Mouse (Mus musculus): ENCODE measurements at regions not wholly inside any gene's neighbourhood (a gene's known extent, or its start where the extent isn't known, plus 50 kb on each side); places are given as distances from the start of the nearest gene placed in this dataset.

- Histone ChIP-seq H3K4me3 (ENCODE audit: low read depth, low read length) (no peak overlapping the region), H3K4me1 (ENCODE audit: control insufficient read depth, insufficient read depth, low read length) (no peaks in the 10 kb centered on the region), H3K4me2 (no peak overlapping the region), H3K27me3 (ENCODE audit: control insufficient read depth, insufficient read depth, low read length) (no peaks in the 10 kb centered on the region), H3K9ac (ENCODE audit: low read depth, low read length) (no peak overlapping the region), H3K36me3 (ENCODE audit: control insufficient read depth, insufficient read depth, low read length) (no peaks in the 10 kb centered on the region), H3K9me3 (replicated peaks; ENCODE audit: control insufficient read depth, low read length) (peaks cover 3% of the 10 kb centered on the region; the same call in 1 of the 2 replicates), H3K27ac (ENCODE audit: low read depth, low read length) (no peak overlapping the region)
- no peak for ATAC-seq (replicated peaks; ENCODE audit: insufficient number of reproducible peaks, low FRiP score, low TSS enrichment)
- 83% methylated on average over 9 of the region's 9 CpGs for WGBS (ENCODE audit: insufficient replicate concordance)
These were observed 108.0 kb upstream of the Rbm19 start for GRCm38 (mm10) chr5:120008306-120008705.

- H3K27ac ChIP-seq (ENCODE audit: low read depth, low read length): no peak overlapping the region
- H3K9ac ChIP-seq (ENCODE audit: low read depth, low read length): no peak overlapping the region
- peak overlapping the region; percentile 23 for H3K4me2 ChIP-seq
- H3K9me3 ChIP-seq (replicated peaks; ENCODE audit: control insufficient read depth, low read length): no peaks in the 10 kb centered on the region
- WGBS (ENCODE audit: insufficient replicate concordance): 7% methylated on average over 10 of the region's 10 CpGs
- ATAC-seq (replicated peaks; ENCODE audit: insufficient number of reproducible peaks, low FRiP score, low TSS enrichment): no peak
- no peaks in the 10 kb centered on the region for H3K36me3 ChIP-seq (ENCODE audit: control insufficient read depth, insufficient read depth, low read length)
- H3K27me3 ChIP-seq (ENCODE audit: control insufficient read depth, insufficient read depth, low read length): peaks cover 12% of the 10 kb centered on the region
- H3K4me1 ChIP-seq (ENCODE audit: control insufficient read depth, insufficient read depth, low read length): peaks cover 6% of the 10 kb centered on the region; the same call in 1 of the 2 replicates
- H3K4me3 ChIP-seq (ENCODE audit: low read depth, low read length): no peak overlapping the region
These were observed 100.8 kb upstream of the Rbm19 start for GRCm38 (mm10) chr5:120015417-120015816.

- ATAC-seq (replicated peaks; ENCODE audit: insufficient number of reproducible peaks, low FRiP score, low TSS enrichment): no peak
These were observed 98.1 kb upstream of the Rbm19 start for GRCm38 (mm10) chr5:120018126-120018525.

GRCm38 (mm10) chr5:120020748-120021147, 95.5 kb upstream of the Rbm19 start:
- Histone ChIP-seq H3K27me3 (ENCODE audit: control insufficient read depth, insufficient read depth, low read length) (peaks cover 9% of the 10 kb centered on the region), H3K4me2 (no peak overlapping the region), H3K4me1 (ENCODE audit: control insufficient read depth, insufficient read depth, low read length) (peaks cover 5% of the 10 kb centered on the region; the same call in 1 of the 2 replicates), H3K9me3 (replicated peaks; ENCODE audit: control insufficient read depth, low read length) (no peaks in the 10 kb centered on the region), H3K27ac (ENCODE audit: low read depth, low read length) (no peak overlapping the region), H3K4me3 (ENCODE audit: low read depth, low read length) (no peak overlapping the region), H3K9ac (ENCODE audit: low read depth, low read length) (no peak overlapping the region), H3K36me3 (ENCODE audit: control insufficient read depth, insufficient read depth, low read length) (no peaks in the 10 kb centered on the region)
- no peak for ATAC-seq (replicated peaks; ENCODE audit: insufficient number of reproducible peaks, low FRiP score, low TSS enrichment)
- 61% methylated on average over 5 of the region's 5 CpGs for WGBS (ENCODE audit: insufficient replicate concordance)

More at GRCm38 (mm10) chr5:120018126-120018525, 98.1 kb upstream of the Rbm19 start:
- H3K9me3 ChIP-seq (replicated peaks; ENCODE audit: control insufficient read depth, low read length): no peaks in the 10 kb centered on the region
- no peaks in the 10 kb centered on the region for H3K36me3 ChIP-seq (ENCODE audit: control insufficient read depth, insufficient read depth, low read length)
- H3K9ac ChIP-seq (ENCODE audit: low read depth, low read length): no peak overlapping the region
- no peak overlapping the region for H3K4me3 ChIP-seq (ENCODE audit: low read depth, low read length)
- H3K4me1 ChIP-seq (ENCODE audit: control insufficient read depth, insufficient read depth, low read length): peaks cover 6% of the 10 kb centered on the region; the same call in 1 of the 2 replicates
- H3K4me2 ChIP-seq: no peak overlapping the region
- H3K27ac ChIP-seq (ENCODE audit: low read depth, low read length): no peak overlapping the region
- H3K27me3 ChIP-seq (ENCODE audit: control insufficient read depth, insufficient read depth, low read length): peaks cover 12% of the 10 kb centered on the region
- WGBS (ENCODE audit: insufficient replicate concordance): 84% methylated on average over 2 of the region's 2 CpGs

GRCm38 (mm10) chr5:120022276-120022675, 94.0 kb upstream of the Rbm19 start:
- H3K9me3 ChIP-seq (replicated peaks; ENCODE audit: control insufficient read depth, low read length): no peaks in the 10 kb centered on the region
- no peak overlapping the region for H3K9ac ChIP-seq (ENCODE audit: low read depth, low read length)
- no peak for ATAC-seq (replicated peaks; ENCODE audit: insufficient number of reproducible peaks, low FRiP score, low TSS enrichment)
- peaks cover 5% of the 10 kb centered on the region; the same call in 1 of the 2 replicates for H3K4me1 ChIP-seq (ENCODE audit: control insufficient read depth, insufficient read depth, low read length)
- H3K36me3 ChIP-seq (ENCODE audit: control insufficient read depth, insufficient read depth, low read length): no peaks in the 10 kb centered on the region
- WGBS (ENCODE audit: insufficient replicate concordance): 94% methylated on average over 5 of the region's 5 CpGs
- peaks cover 5% of the 10 kb centered on the region for H3K27me3 ChIP-seq (ENCODE audit: control insufficient read depth, insufficient read depth, low read length)
- H3K4me3 ChIP-seq (ENCODE audit: low read depth, low read length): no peak overlapping the region
- H3K4me2 ChIP-seq: no peak overlapping the region
- H3K27ac ChIP-seq (ENCODE audit: low read depth, low read length): no peak overlapping the region

GRCm38 (mm10) chr5:120024071-120024470, 92.2 kb upstream of the Rbm19 start:
- Histone ChIP-seq H3K4me1 (ENCODE audit: control insufficient read depth, insufficient read depth, low read length) (peaks cover 5% of the 10 kb centered on the region; the same call in 1 of the 2 replicates), H3K36me3 (ENCODE audit: control insufficient read depth, insufficient read depth, low read length) (no peaks in the 10 kb centered on the region), H3K27ac (ENCODE audit: low read depth, low read length) (no peak overlapping the region), H3K27me3 (ENCODE audit: control insufficient read depth, insufficient read depth, low read length) (peaks cover 5% of the 10 kb centered on the region), H3K4me2 (no peak overlapping the region), H3K9me3 (replicated peaks; ENCODE audit: control insufficient read depth, low read length) (no peaks in the 10 kb centered on the region), H3K4me3 (ENCODE audit: low read depth, low read length) (no peak overlapping the region), H3K9ac (ENCODE audit: low read depth, low read length) (no peak overlapping the region)
- no peak for ATAC-seq (replicated peaks; ENCODE audit: insufficient number of reproducible peaks, low FRiP score, low TSS enrichment)
- 5% methylated on average over 10 of the region's 10 CpGs for WGBS (ENCODE audit: insufficient replicate concordance)

- H3K36me3 ChIP-seq (ENCODE audit: control insufficient read depth, insufficient read depth, low read length): no peaks in the 10 kb centered on the region
- no peak overlapping the region for H3K9ac ChIP-seq (ENCODE audit: low read depth, low read length)
- no peaks in the 10 kb centered on the region for H3K9me3 ChIP-seq (replicated peaks; ENCODE audit: control insufficient read depth, low read length)
- H3K4me1 ChIP-seq (ENCODE audit: control insufficient read depth, insufficient read depth, low read length): peaks cover 5% of the 10 kb centered on the region; the same call in 1 of the 2 replicates
- ATAC-seq (replicated peaks; ENCODE audit: insufficient number of reproducible peaks, low FRiP score, low TSS enrichment): no peak
- H3K27me3 ChIP-seq (ENCODE audit: control insufficient read depth, insufficient read depth, low read length): no peaks in the 10 kb centered on the region; the same call in 1 of the 2 replicates
- H3K4me3 ChIP-seq (ENCODE audit: low read depth, low read length): no peak overlapping the region
- no peak overlapping the region for H3K4me2 ChIP-seq
- no peak overlapping the region for H3K27ac ChIP-seq (ENCODE audit: low read depth, low read length)
These were observed 91.1 kb upstream of the Rbm19 start for GRCm38 (mm10) chr5:120025212-120025611.

GRCm38 (mm10) chr5:120030904-120031303, 85.4 kb upstream of the Rbm19 start:
- no peak overlapping the region for H3K4me3 ChIP-seq (ENCODE audit: low read depth, low read length)
- no peak overlapping the region; the same call in 1 of the 2 replicates for H3K4me2 ChIP-seq
- H3K9ac ChIP-seq (ENCODE audit: low read depth, low read length): no peak overlapping the region
- no peaks in the 10 kb centered on the region for H3K9me3 ChIP-seq (replicated peaks; ENCODE audit: control insufficient read depth, low read length)
- H3K4me1 ChIP-seq (ENCODE audit: control insufficient read depth, insufficient read depth, low read length): no peaks in the 10 kb centered on the region
- no peaks in the 10 kb centered on the region for H3K36me3 ChIP-seq (ENCODE audit: control insufficient read depth, insufficient read depth, low read length)
- H3K27ac ChIP-seq (ENCODE audit: low read depth, low read length): no peak overlapping the region
- WGBS (ENCODE audit: insufficient replicate concordance): 58% methylated on average over 15 of the region's 15 CpGs
- H3K27me3 ChIP-seq (ENCODE audit: control insufficient read depth, insufficient read depth, low read length): no peaks in the 10 kb centered on the region; the same call in 1 of the 2 replicates
- no peak for ATAC-seq (replicated peaks; ENCODE audit: insufficient number of reproducible peaks, low FRiP score, low TSS enrichment)

GRCm38 (mm10) chr5:120031614-120032013, 84.7 kb upstream of the Rbm19 start:
- Histone ChIP-seq H3K9ac (ENCODE audit: low read depth, low read length) (no peak overlapping the region), H3K36me3 (ENCODE audit: control insufficient read depth, insufficient read depth, low read length) (no peaks in the 10 kb centered on the region), H3K4me1 (ENCODE audit: control insufficient read depth, insufficient read depth, low read length) (no peaks in the 10 kb centered on the region), H3K4me2 (no peak overlapping the region), H3K9me3 (replicated peaks; ENCODE audit: control insufficient read depth, low read length) (no peaks in the 10 kb centered on the region), H3K27me3 (ENCODE audit: control insufficient read depth, insufficient read depth, low read length) (no peaks in the 10 kb centered on the region), H3K27ac (ENCODE audit: low read depth, low read length) (no peak overlapping the region), H3K4me3 (ENCODE audit: low read depth, low read length) (no peak overlapping the region)
- ATAC-seq (replicated peaks; ENCODE audit: insufficient number of reproducible peaks, low FRiP score, low TSS enrichment): no peak
- WGBS (ENCODE audit: insufficient replicate concordance): 52% methylated on average over 4 of the region's 4 CpGs
